Mouse (Mus musculus) stomach, postnatal 0 days (tissue): Measurements from ENCODE around the gene Tmem87a. TPM values are rescaled to one million over a fixed set of nuclear protein-coding genes. Genes with fewer than 3 reads are reported as not detected.

Experiments
- ATAC-seq: fragments of 200-750 bp; cut with Nextera tagmentation; 2 replicates; pipeline ENCODE4 v1.8.0; 2017; ENCODE audit not compliant: low FRiP score, low TSS enrichment
- DNase-seq: peaks from one replicate; pipeline ENCODE4 v3.0.0-alpha.2; 2016; ENCODE audit warnings: low spot score
- H3K27ac ChIP-seq: fragments of 300-500 bp; sonication (generic); replicated peaks from 2 replicates; pipeline ENCODE4 v1.5.1; 2014; ENCODE audit warnings: mild to moderate bottlenecking, control low read depth
- H3K27me3 ChIP-seq: fragments of 300-500 bp; sonication (generic); 2 replicates; pipeline ENCODE4 v1.6.1; 2014; ENCODE audit warnings: low read length; ENCODE audit not compliant: control insufficient read depth, insufficient read depth
- H3K36me3 ChIP-seq: fragments of 300-500 bp; sonication (generic); 2 replicates; pipeline ENCODE4 v1.6.1; 2014; ENCODE audit warnings: low read length, mixed read lengths; ENCODE audit not compliant: control insufficient read depth, insufficient read depth
- H3K4me1 ChIP-seq: fragments of 300-500 bp; sonication (generic); replicated peaks from 2 replicates; pipeline ENCODE4 v1.6.1; 2014; ENCODE audit warnings: antibody characterized with exemption; ENCODE audit not compliant: control insufficient read depth, insufficient read depth
- H3K4me2 ChIP-seq: fragments of 300-500 bp; sonication (generic); replicated peaks from 2 replicates; pipeline ENCODE4 v1.6.1; 2014; ENCODE audit warnings: low read depth, mild to moderate bottlenecking, control low read depth, moderate library complexity
- H3K4me3 ChIP-seq: fragments of 300-500 bp; sonication (generic); 2 replicates; pipeline ENCODE4 v1.5.1; 2014; ENCODE audit warnings: low read depth, low read length, control low read depth
- H3K9ac ChIP-seq: fragments of 300-500 bp; sonication (generic); 2 replicates; pipeline ENCODE4 v1.6.1; 2014; ENCODE audit warnings: mild to moderate bottlenecking, low read length, control low read depth, mixed read lengths
- H3K9me3 ChIP-seq: fragments of 300-500 bp; sonication (generic); 2 replicates; pipeline ENCODE4 v1.6.1; 2016; ENCODE audit warnings: low read length; ENCODE audit not compliant: control insufficient read depth
- CTCF ChIP-seq: IDR thresholded peaks from 2 replicates; pipeline ENCODE4 v1.5.1; 2016; ENCODE audit warnings: antibody characterized with exemption, low read depth, mild to moderate bottlenecking, moderate library complexity
- EP300 ChIP-seq: optimal IDR thresholded peaks from 2 replicates; pipeline ENCODE3; 2016; ENCODE audit warnings: antibody characterized with exemption
- WGBS: fragments of 180-500 bp; shearing (Covaris S2); extraction: QIAGEN DNeasy Blood & Tissue Kit; methylation state at CpG from one replicate; pipeline ENCODE4 v1.1.7; 2014; 5-methylcytosine and 5-hydroxymethylcytosine counted together
- polyA plus RNA-seq: library from polyadenylated mRNA; unstranded; fragments of >200 nt; fragmentation: Nextera tagmentation; extraction: Ambion mirVana; gene quantifications from 2 replicates; pipeline ENCODE4 v1.2.1, GENCODE M21; 2015

The Tmem87a gene
- polyA plus RNA-seq, 1 experiment from 2014 or later = 16.4 TPM

GRCm38 (mm10) chr2:120315077-120315476, 88.8 kb downstream of the Tmem87a start:
- WGBS = 50% methylated on average over 4 of the region's 4 CpGs
- Histone ChIP-seq H3K27ac (peak overlapping the region; percentile 73), H3K9ac (no peak overlapping the region), H3K36me3 (peaks cover 10% of the 10 kb centered on the region), H3K4me3 (no peak overlapping the region), H3K4me2 (no peak overlapping the region), H3K4me1 (no peaks in the 10 kb centered on the region), H3K9me3 (no peaks in the 10 kb centered on the region), H3K27me3 (no peaks in the 10 kb centered on the region)
- ATAC-seq = no peak; the same call in 1 of the 2 replicates
- no peak for DNase-seq
- no peak for TF ChIP-seq EP300
- TF ChIP-seq CTCF = no peak

GRCm38 (mm10) chr2:120314487-120314886, 89.4 kb downstream of the Tmem87a start:
- ATAC-seq (no peak), DNase-seq (no peak)
- Histone ChIP-seq H3K36me3 (peaks cover 10% of the 10 kb centered on the region), H3K9ac (no peak overlapping the region), H3K4me1 (no peaks in the 10 kb centered on the region), H3K27ac (peak overlapping the region; percentile 73), H3K9me3 (no peaks in the 10 kb centered on the region), H3K4me2 (no peak overlapping the region), H3K27me3 (no peaks in the 10 kb centered on the region), H3K4me3 (no peak overlapping the region)
- WGBS = 77% methylated on average over 4 of the region's 4 CpGs
- TF ChIP-seq EP300 = no peak
- no peak for TF ChIP-seq CTCF

- 0 out of 2 replicates have a peak within 1 kb of the TSS, but pooled peaks have one; percentile 8 for H3K9ac ChIP-seq
- H3K27ac ChIP-seq = peak within 1 kb of the TSS; percentile 73
- H3K9me3 ChIP-seq = no peaks in the 10 kb centered on the region
- peak; percentile 52; the same call in 1 of the 2 replicates for ATAC-seq
- TF ChIP-seq EP300 (no peak), CTCF (no peak)
- 33% methylated on average over 3 of the region's 3 CpGs for WGBS
- H3K4me3 ChIP-seq = no peak within 1 kb of the TSS
- peak; percentile 23 for DNase-seq
- no peak within 1 kb of the TSS; the same call in 1 of the 2 replicates for H3K4me2 ChIP-seq
- peaks cover 7% of the 10 kb centered on the region for H3K36me3 ChIP-seq
- no peaks in the 10 kb centered on the region for H3K27me3 ChIP-seq
- H3K4me1 ChIP-seq = no peaks in the 10 kb centered on the region
These were observed 89.9 kb downstream of the Tmem87a start, which contains the start of gene Pla2g4f for GRCm38 (mm10) chr2:120313976-120314375. TSS of gene Pla2g4f (minus strand) at chr2:120314165.

GRCm38 (mm10) chr2:120312276-120312825, 91.6 kb downstream of the Tmem87a start:
- Histone ChIP-seq H3K27me3 (no peaks in the 10 kb centered on the region), H3K4me1 (no peaks in the 10 kb centered on the region), H3K27ac (no peak overlapping the region), H3K4me3 (no peak overlapping the region), H3K9ac (no peak overlapping the region), H3K4me2 (no peak overlapping the region), H3K36me3 (peaks cover 4% of the 10 kb centered on the region), H3K9me3 (no peaks in the 10 kb centered on the region)
- no peak for TF ChIP-seq CTCF
- no peak for TF ChIP-seq EP300
- ATAC-seq (0 out of 2 replicates have a peak, but pooled peaks have one; percentile 13), DNase-seq (no peak)
- 74% methylated on average over 7 of the region's 7 CpGs for WGBS

Other genes with a start within 250 kb of the Tmem87a start
- 65.6 and 75.1 TPM in 2 replicates for gene Ehd4, start 249.5 kb downstream of the Tmem87a start, polyA plus RNA-seq
- 5.8 TPM in 2 replicates for gene Pla2g4e, start 158.8 kb downstream of the Tmem87a start, polyA plus RNA-seq
- 9.8 and 10.6 TPM in 2 replicates for gene Pla2g4d, start 114.9 kb downstream of the Tmem87a start, polyA plus RNA-seq
- 21.9 and 22.7 TPM in 2 replicates for gene Pla2g4f, start 89.9 kb downstream of the Tmem87a start, polyA plus RNA-seq
- 8.4 and 9.2 TPM in 2 replicates for gene Vps39, start 51.0 kb downstream of the Tmem87a start, polyA plus RNA-seq
- gene Ganc, start 217 bp downstream of the Tmem87a start, polyA plus RNA-seq = 6.8 and 7.8 TPM in 2 replicates
- 0.40 and 0.90 TPM in 2 replicates for gene Capn3, start 51.9 kb upstream of the Tmem87a start, polyA plus RNA-seq
- gene Zfp106, start 159.7 kb upstream of the Tmem87a start, polyA plus RNA-seq = 16.8 and 22.7 TPM in 2 replicates
- gene Snap23, start 163.6 kb upstream of the Tmem87a start, polyA plus RNA-seq = 22.6 and 22.7 TPM in 2 replicates
- gene Haus2, start 205.3 kb upstream of the Tmem87a start, polyA plus RNA-seq = 13.5 and 14.0 TPM in 2 replicates
- gene Lrrc57, start 205.4 kb upstream of the Tmem87a start, polyA plus RNA-seq = 13.6 and 14.2 TPM in 2 replicates
- 2.1 TPM in 2 replicates for gene Stard9, start 225.0 kb upstream of the Tmem87a start, polyA plus RNA-seq